Mouse (Mus musculus) spleen, adult 12 weeks (tissue): ENCODE results near the gene Rrp7a.

Source experiments
- DNase-seq: peaks from one replicate; pipeline ENCODE4 v3.0.0; 2022; ENCODE audit warnings: low spot score

The Rrp7a gene

GRCm38 (mm10) chr15:83122566-83123145 lies at the start of gene Rrp7a:
Rrp7a (minus strand) TSS chr15:83122801.
- peak; percentile 78 for DNase-seq

- peak; percentile 97 for DNase-seq
Observed at GRCm38 (mm10) chr15:83171712-83172481, 49.3 kb upstream of the Rrp7a start.

- peak; percentile 17 for DNase-seq
Observed at GRCm38 (mm10) chr15:83170956-83171659, 48.5 kb upstream of the Rrp7a start.

- DNase-seq, result peak; percentile 59
Observed at GRCm38 (mm10) chr15:83169772-83170722, 47.4 kb upstream of the Rrp7a start.

GRCm38 (mm10) chr15:83168875-83169771 lies 46.5 kb upstream of the Rrp7a start:
- DNase-seq, result no peak

GRCm38 (mm10) chr15:83168311-83168710 lies 45.7 kb upstream of the Rrp7a start:
- no peak for DNase-seq

GRCm38 (mm10) chr15:83167550-83168065 lies 45.0 kb upstream of the Rrp7a start:
- no peak for DNase-seq

GRCm38 (mm10) chr15:83167126-83167525 lies 44.5 kb upstream of the Rrp7a start:
- no peak for DNase-seq

- DNase-seq, result no peak
Observed at GRCm38 (mm10) chr15:83166642-83167041, 44.0 kb upstream of the Rrp7a start.

GRCm38 (mm10) chr15:83165526-83166315 lies 43.1 kb upstream of the Rrp7a start:
- no peak for DNase-seq

GRCm38 (mm10) chr15:83164971-83165471 lies 42.4 kb upstream of the Rrp7a start:
- DNase-seq, result no peak

GRCm38 (mm10) chr15:83162818-83163485 lies 40.4 kb upstream of the Rrp7a start:
- no peak for DNase-seq

- no peak for DNase-seq
Observed at GRCm38 (mm10) chr15:83162001-83162400, 39.4 kb upstream of the Rrp7a start.

- DNase-seq, result no peak
Observed at GRCm38 (mm10) chr15:83161062-83161748, 38.6 kb upstream of the Rrp7a start.

GRCm38 (mm10) chr15:83160561-83160960 lies 38.0 kb upstream of the Rrp7a start:
- no peak for DNase-seq

GRCm38 (mm10) chr15:83159823-83160222 lies 37.2 kb upstream of the Rrp7a start:
- no peak for DNase-seq

- DNase-seq, result no peak
Observed at GRCm38 (mm10) chr15:83158587-83159160, 36.1 kb upstream of the Rrp7a start.

- no peak for DNase-seq
Observed at GRCm38 (mm10) chr15:83157667-83158064, 35.1 kb upstream of the Rrp7a start.
